Mouse (Mus musculus): Measurements from ENCODE around the gene Olfr115. TPM values are rescaled to one million over a fixed set of nuclear protein-coding genes. Genes with fewer than 3 reads are reported as not detected.

The Olfr115 gene
- polyA plus RNA-seq (2012; rRNA removed) = not detected in 2 replicates

GRCm38 (mm10) chr17:37627009-37627408 is at the start of gene Olfr115, which contains the start of gene Olfr116:
TSS of gene Olfr115 (minus strand) at chr17:37627109.
TSS of gene Olfr116 (minus strand) at chr17:37627199.

DNA sequence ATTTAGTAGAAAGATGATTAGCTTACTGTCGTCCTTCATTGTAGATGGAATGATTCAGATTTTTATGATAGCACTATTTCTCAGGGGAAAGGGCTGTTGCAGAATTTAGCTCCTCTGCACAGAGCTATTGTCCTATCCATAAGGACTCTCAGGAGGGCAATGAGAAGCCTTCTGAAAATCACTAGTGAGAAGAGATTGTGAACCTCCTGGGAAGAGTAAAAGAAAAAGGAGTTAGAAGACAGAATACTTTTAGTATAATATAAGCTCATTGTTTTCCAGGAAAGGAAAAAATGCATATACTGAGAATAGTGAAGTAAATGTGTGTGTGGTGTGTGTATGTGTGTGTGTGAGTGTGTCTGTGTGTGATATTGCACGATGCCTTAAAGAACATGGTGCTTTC is 39.8 kb upstream of the Olfr115 start, which contains the start of gene Olfr118:
Olfr118 (plus strand) TSS at position 301 of the 400 bp plus-strand sequence.

GRCm38 (mm10) chr17:37663682-37664081 is 36.8 kb upstream of the Olfr115 start, which contains the start of gene Olfr117:
TSS of gene Olfr117 (minus strand) at chr17:37663782.

DNA sequence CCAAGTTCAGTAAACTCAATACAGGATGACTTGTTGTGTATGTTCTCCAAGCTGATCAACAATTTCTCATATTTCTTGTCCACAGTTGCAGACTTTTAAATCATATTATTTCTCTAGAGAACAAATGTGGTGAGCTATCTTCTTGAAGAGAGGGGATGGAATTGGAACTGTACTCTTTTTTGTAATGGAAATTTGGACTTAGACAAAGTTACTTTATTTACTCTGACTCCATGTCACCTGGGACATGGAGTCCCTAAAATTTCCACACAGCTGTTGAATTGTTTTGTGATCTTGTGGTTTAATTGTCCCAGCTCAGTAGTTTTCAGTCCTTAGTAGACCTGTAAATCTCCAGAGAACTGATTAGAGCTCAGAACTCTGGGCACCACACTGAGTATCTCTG is 34.3 kb downstream of the Olfr115 start, which contains the start of gene Olfr114:
Olfr114 (minus strand) TSS at position 101 of the 400 bp plus-strand sequence.

GRCm38 (mm10) chr17:37577563-37577962 is 49.3 kb downstream of the Olfr115 start, which contains the start of gene Olfr113:
TSS of gene Olfr113 (minus strand) at chr17:37577663.

DNA sequence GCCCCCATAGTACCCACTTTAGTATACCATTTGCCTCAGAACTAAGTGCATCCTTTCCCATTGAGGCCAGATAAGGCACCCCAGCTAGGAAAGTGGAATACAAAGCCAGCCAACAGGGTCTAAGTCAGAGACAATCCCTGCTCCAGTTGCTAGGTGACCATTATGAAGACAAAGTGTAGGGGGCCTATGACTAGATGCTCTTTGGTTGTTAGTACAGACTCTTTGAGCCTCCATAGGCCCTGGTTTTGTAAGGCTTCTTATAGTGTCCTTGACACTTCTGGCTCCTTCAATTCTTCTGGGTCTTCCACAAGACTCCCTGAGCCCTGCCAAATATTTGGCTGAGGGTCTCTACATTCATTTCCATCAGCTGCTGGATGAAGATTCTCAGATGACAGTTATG is 57.6 kb downstream of the Olfr115 start, which contains the start of gene Olfr112:
Olfr112 (minus strand) TSS at position 101 of the 400 bp plus-strand sequence.

Other genes with a start within 250 kb of the Olfr115 start
- not detected in 2 replicates for gene Olfr105-ps, start 248.1 kb downstream of the Olfr115 start, polyA plus RNA-seq (2012; rRNA removed)
- not detected in 2 replicates for gene Olfr106-ps, start 236.7 kb downstream of the Olfr115 start, polyA plus RNA-seq (2012; rRNA removed)
- not detected in 2 replicates for gene Olfr107, start 227.9 kb downstream of the Olfr115 start, polyA plus RNA-seq (2012; rRNA removed)
- not detected in 2 replicates for gene Olfr108, start 181.6 kb downstream of the Olfr115 start, polyA plus RNA-seq (2012; rRNA removed)
- gene Olfr109, start 168.2 kb downstream of the Olfr115 start, polyA plus RNA-seq (2012; rRNA removed) = not detected in 2 replicates
- gene H2-M2, start 143.6 kb downstream of the Olfr115 start, polyA plus RNA-seq (2012; rRNA removed) = 0.02 TPM in 1 of 2 replicates, not detected in the other
- not detected in 2 replicates for gene Olfr110, start 134.6 kb downstream of the Olfr115 start, polyA plus RNA-seq (2012; rRNA removed)
- gene Olfr111, start 119.1 kb downstream of the Olfr115 start, polyA plus RNA-seq (2012; rRNA removed) = 0.03 and 0.06 TPM in 2 replicates
- gene Olfr112, start 57.7 kb downstream of the Olfr115 start, polyA plus RNA-seq (2012; rRNA removed) = not detected in 2 replicates
- gene Olfr113, start 49.4 kb downstream of the Olfr115 start, polyA plus RNA-seq (2012; rRNA removed) = not detected in 2 replicates
- not detected in 2 replicates for gene Olfr114, start 34.4 kb downstream of the Olfr115 start, polyA plus RNA-seq (2012; rRNA removed)
- not detected in 2 replicates for gene Olfr116, start 90 bp upstream of the Olfr115 start, polyA plus RNA-seq (2012; rRNA removed)
- gene Olfr117, start 36.7 kb upstream of the Olfr115 start, polyA plus RNA-seq (2012; rRNA removed) = not detected in 2 replicates
- gene Olfr118, start 39.9 kb upstream of the Olfr115 start, polyA plus RNA-seq (2012; rRNA removed) = not detected in 2 replicates
- gene Olfr119, start 69.5 kb upstream of the Olfr115 start, polyA plus RNA-seq (2012; rRNA removed) = not detected in 2 replicates
- not detected in 2 replicates for gene Olfr120, start 94.7 kb upstream of the Olfr115 start, polyA plus RNA-seq (2012; rRNA removed)
- gene Olfr121, start 121.7 kb upstream of the Olfr115 start, polyA plus RNA-seq (2012; rRNA removed) = not detected in 2 replicates
- not detected in 2 replicates for gene Olfr122, start 141.5 kb upstream of the Olfr115 start, polyA plus RNA-seq (2012; rRNA removed)
- gene Olfr123, start 166.4 kb upstream of the Olfr115 start, polyA plus RNA-seq (2012; rRNA removed) = not detected in 2 replicates
- not detected in 2 replicates for gene Olfr124, start 172.8 kb upstream of the Olfr115 start, polyA plus RNA-seq (2012; rRNA removed)
- not detected in 2 replicates for gene Olfr125, start 205.8 kb upstream of the Olfr115 start, polyA plus RNA-seq (2012; rRNA removed)
- gene Olfr126, start 220.4 kb upstream of the Olfr115 start, polyA plus RNA-seq (2012; rRNA removed) = not detected in 2 replicates